Mouse (Mus musculus): Measurements from ENCODE around the gene Bnip2. TPM values are rescaled to one million over a fixed set of nuclear protein-coding genes. Genes with fewer than 3 reads are reported as not detected.
"Not testable (repeated sequence)": the region's sequence is repeated elsewhere in the genome, so short reads cannot be mapped to it uniquely, and the experiment has no call there.

Gene Bnip2
- total RNA-seq, 2 experiments from 2014 or later = 101 to 103 TPM

- DNase-seq = no peak
These were observed 21.7 kb downstream of the Bnip2 start for GRCm38 (mm10) chr9:70010781-70011473.

- DNase-seq = no peak
These were observed 22.5 kb downstream of the Bnip2 start for GRCm38 (mm10) chr9:70011537-70012407.

DNA sequence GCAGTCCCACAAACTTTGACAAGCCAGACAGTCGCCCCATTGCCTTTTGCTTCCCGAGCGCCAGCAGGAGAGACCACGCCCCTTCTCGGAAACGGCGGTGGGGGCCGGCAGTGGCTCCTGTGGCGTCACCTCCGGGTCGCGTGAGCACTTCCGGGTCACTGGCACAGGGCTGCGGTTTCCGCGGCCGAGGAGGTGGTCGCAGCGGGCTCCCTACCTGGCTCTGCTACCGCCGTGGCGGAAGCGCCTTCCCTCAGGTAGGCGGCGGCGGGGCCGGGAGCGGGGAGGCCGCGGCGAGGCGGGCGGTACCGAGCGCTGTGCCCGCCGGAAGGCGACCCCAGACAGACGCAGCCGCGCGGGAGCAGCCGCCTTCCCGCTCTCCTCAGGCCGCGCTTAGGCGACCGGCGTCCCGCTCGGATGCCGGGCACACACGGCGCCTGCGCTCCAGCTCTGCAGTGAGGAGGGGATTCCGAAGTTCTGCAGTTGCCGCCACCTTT is 23.2 kb downstream of the Bnip2 start, which contains the start of gene Gtf2a2:
TSS of gene Gtf2a2 (plus strand) at position 143 of the 494 bp plus-strand sequence.
- DNase-seq = peak; percentile 94 to 97

DNA sequence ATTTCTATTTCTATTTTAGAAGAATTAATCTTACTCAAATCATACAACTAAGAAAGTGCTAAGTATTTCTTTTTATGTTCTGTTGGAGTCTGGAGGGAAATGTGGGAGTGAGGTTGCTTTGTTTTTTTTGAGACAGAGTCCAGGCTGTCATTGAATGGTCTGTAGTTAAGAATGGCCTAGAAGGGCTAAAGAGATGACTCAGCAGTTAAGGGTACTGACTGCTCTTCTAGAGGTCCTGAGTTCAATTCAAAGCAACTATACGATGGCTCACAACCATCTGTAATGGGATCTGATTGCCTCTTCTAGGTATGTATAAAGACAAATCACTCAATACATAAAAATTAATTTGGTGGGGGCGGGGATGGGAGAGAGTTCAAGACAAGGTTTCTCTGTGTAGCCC is 26.4 kb downstream of the Bnip2 start:
- DNase-seq = no peak

- DNase-seq = peak in 1 of 2 experiments; percentile 30
These were observed 29.6 kb downstream of the Bnip2 start for GRCm38 (mm10) chr9:70018879-70019278.

GRCm38 (mm10) chr9:70021610-70022009 is 32.3 kb downstream of the Bnip2 start:
- DNase-seq = no peak

- DNase-seq = peak; percentile 44 to 73
These were observed 32.8 kb downstream of the Bnip2 start for GRCm38 (mm10) chr9:70022083-70022482.

DNA sequence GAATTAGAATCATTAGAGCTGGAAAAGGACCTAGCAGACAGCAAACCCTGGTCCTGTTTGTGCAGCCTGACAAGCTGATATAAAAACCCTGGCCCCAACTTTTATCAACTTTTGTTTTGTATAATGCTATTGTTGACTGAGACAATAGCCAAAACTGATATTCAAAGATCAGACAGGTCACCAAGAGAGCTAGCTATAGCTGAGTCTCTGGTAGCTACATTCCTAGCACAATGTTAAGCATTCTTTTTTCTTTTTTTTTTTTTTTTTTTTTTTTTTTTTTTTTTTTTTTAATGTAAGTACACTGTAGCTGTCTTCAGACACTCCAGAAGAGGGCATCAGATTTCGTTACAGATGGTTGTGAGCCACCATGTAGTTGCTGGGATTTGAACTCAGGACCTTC is 34.3 kb downstream of the Bnip2 start:
- not testable (repeated sequence) for DNase-seq

DNA sequence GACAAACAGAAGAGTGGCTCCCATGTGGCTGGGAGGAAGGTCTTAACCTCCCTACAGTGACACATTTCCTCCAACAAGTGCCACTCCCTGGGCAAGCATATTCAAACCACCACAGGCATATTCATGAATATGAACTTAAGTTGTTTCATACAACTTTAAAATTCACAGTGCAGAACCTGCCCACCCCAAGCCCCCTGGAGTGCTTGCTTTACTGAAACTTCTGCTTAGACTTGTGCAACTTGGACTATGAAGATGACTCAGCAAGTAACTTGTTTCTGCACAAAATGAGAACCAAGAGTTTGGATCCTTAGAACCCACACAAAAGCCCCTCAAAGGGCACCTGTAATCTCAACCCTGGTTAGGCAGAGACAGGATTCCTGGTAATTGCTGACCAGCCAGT is 35.4 kb downstream of the Bnip2 start:
- no peak for DNase-seq

DNA sequence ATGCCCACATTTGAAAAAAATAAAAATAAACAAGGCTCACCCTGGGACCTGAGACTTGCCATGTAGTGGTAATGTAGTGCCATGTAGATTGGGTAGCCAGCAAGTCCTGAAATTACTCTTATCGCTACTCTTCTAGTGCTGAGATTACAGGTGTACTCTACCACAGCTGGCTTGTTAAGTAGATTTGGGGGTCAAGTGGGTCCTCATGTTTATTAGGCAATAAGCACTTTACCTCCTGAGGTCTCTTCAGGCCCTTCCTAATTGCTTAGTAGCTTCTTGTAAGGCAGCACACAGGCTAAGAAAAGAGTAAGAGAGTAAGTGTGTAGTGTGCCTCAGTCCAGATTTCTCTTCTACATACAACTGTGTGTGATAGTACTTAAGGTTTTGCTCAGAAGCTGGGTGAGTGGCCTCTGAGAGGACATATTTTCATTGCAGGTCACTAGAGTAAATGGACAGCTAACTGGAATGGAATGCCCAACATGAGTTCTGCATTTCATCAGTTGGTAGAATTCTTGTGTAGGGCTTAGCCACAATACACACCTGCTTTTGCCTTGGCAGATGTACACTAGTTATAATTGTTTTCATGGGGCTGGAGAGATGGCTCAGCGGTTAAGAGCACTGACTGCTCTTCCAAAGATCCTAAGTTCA is 36.2 kb downstream of the Bnip2 start:
- DNase-seq = no peak

- no peak for DNase-seq
These were observed 42.9 kb downstream of the Bnip2 start for GRCm38 (mm10) chr9:70032167-70032566.

- DNase-seq = no peak
These were observed 43.8 kb downstream of the Bnip2 start for GRCm38 (mm10) chr9:70033056-70033455.

- no peak for DNase-seq
These were observed 45.4 kb downstream of the Bnip2 start for GRCm38 (mm10) chr9:70034702-70035101.

DNA sequence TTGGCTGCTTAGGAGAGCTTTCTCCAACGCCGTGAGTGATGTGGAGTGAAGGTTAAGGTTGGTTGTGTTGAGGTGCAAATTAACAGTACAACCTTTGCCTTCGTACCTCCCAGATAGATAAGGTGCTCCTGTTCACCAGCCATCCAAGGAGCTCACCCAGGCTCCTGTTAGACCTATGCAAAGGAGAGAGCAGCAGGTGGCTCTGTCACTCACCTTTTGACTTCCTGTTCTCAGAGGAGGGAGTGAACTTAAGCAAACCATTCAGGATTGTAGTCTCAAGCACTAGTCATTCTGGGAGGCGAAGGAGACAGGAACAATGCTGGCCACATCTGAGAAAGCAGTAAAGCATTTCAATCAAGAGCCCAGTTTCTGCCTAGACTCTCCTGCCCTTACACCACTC is 47.4 kb downstream of the Bnip2 start:
- DNase-seq = no peak

DNA sequence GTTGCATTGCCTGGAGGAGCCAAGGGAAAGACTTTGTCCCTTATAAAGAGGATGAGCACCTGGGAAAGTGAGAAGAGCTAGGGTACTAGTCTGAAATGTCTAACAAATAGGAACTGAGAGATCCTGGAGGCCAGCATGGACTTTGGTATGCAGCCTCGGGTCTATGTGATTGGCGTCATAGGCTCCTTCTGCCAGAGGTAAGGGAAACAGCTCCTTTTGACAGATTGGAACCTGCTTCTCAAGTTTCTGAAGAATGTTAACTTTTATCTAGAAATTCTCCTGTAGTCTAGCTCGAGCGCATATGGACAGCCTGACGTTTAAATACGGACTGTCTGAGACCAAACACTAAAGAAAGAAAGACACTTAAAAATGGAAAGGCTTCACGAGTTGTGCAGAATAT is 48.7 kb downstream of the Bnip2 start, which contains the start of gene Gcnt3:
TSS of gene Gcnt3 (minus strand) at position 101 of the 400 bp plus-strand sequence.
- DNase-seq = no peak

DNA sequence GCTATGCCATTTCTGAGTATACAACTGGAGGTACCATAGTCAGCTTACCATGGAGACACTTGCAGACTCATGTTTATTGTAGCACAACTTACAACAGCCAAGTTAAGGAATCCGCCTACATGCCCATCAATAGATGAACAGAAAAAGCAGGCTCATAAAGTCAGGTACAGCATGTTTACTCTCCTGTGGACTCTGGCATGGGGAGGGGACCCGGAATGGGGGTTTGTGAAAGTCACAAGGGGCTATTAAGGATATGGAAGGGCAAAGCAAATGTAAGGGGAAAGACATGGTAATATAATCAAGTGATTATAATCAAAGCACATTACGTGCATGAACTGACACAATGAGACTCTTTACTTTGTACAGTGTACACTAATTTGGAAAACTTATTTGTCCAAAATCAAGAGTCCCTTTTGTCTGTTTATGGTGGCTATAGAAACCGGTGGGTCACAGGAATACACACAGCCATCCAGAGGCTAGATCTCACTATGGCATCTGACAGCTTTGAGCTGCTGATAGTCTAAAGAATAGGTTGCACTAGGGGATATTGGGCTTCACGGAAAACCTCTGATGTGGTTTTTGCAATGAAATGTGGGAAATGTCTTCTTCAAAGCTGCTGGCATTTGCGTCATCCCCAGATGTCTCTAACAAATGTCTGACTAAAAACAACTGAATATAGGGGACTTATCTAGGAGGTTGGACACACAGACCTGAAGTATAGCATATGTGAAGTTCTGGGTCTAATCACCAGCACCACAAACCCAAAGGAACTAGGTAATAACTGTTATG is 50.5 kb downstream of the Bnip2 start:
- no peak for DNase-seq

- DNase-seq = no peak
These were observed 51.3 kb downstream of the Bnip2 start for GRCm38 (mm10) chr9:70040570-70040969.

- no peak for DNase-seq
These were observed 52.9 kb downstream of the Bnip2 start for GRCm38 (mm10) chr9:70042137-70042536.

DNA sequence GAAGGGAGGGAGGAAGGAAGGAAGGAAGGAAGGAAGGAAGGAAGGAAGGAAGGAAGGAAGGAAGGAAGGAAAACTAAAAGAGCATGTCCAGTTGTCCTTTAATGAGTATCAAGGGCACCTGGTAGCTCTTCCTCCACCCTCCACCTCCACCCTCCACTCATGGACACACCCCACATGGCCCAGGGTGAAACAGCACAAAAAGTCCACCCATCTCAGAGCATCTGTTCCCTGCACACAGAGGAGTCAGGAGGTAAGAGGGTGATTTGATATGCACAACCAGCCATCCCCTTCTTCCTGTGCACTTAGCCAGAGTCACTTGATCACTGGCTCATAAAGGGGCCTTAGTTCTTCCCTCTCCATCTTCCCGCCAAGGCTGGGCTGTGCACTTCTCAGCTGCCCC is 53.7 kb downstream of the Bnip2 start:
- no peak for DNase-seq

DNA sequence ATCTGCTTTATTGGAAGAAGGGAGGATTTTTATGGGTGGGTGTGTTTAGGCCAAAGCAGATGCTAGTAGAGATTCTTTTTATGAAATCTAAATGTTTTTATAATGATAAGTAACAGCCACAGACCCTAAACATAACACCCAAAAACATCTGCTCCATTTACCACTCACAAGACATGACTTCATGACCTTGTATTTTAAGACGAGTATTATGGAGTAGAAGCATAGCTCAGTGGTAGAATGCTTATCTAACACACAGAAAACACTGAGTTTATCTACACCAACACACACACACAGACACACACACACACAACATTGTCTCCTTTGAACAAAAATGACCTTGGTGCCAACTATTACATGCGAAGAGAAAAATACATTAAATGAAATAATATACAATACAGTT is 55.6 kb downstream of the Bnip2 start:
- no peak for DNase-seq

- no peak for DNase-seq
These were observed 57.0 kb downstream of the Bnip2 start for GRCm38 (mm10) chr9:70046255-70046654.

DNA sequence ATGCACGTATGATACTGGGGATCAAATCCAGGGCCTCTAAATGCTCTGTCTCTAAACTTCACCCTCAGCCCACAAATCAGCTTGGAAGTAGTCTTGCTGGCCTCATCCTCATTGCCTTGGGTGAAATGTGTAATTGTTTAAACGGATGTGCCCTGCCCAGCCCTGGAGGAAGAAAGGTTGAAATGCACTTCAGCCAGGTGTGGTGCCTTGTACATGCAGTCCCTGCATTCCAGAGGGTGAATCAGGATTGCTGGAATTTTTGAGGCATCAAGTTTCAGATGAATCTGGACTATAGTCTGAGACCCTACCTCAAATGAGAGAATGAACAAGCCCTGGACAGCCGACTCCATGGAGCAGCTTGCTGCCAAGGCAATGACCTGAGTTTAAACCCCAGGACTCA is 58.6 kb downstream of the Bnip2 start:
- DNase-seq = no peak

All from heart, adult 18-20 months (tissue).